Mouse (Mus musculus) megakaryocyte, embryonic 14.5 days (primary cell): ENCODE measurements at regions not wholly inside any gene's neighbourhood (a gene's known extent, or its start where the extent isn't known, plus 50 kb on each side); places are given as distances from the start of the nearest gene placed in this dataset.

Experiments
- H3K27me3 ChIP-seq: replicated peaks from 2 replicates; pipeline ENCODE3; 2012; ENCODE audit warnings: inconsistent platforms
- H3K36me3 ChIP-seq: replicated peaks from 2 replicates; pipeline ENCODE3; 2012; ENCODE audit warnings: low read length, inconsistent platforms, mixed read lengths
- H3K4me1 ChIP-seq: 2 replicates; pipeline ENCODE4 v1.6.1; 2012; ENCODE audit warnings: inconsistent platforms
- H3K4me3 ChIP-seq: replicated peaks from 2 replicates; pipeline ENCODE3; 2012; ENCODE audit warnings: moderate library complexity, mild to moderate bottlenecking, inconsistent platforms
- H3K9me3 ChIP-seq: 2 replicates; pipeline ENCODE4 v1.6.1; 2012; ENCODE audit warnings: inconsistent platforms
- FLI1 ChIP-seq: IDR thresholded peaks from 2 replicates; pipeline ENCODE4 v1.6.1; 2012; ENCODE audit warnings: low read length, inconsistent platforms, mixed read lengths
- GATA1 ChIP-seq: IDR thresholded peaks from 3 replicates; pipeline ENCODE4 v1.6.1; 2012; ENCODE audit warnings: mixed read lengths, low read length, inconsistent platforms, borderline replicate concordance

GRCm38 (mm10) chr10:83819266-83819949 is 96.7 kb downstream of the 1500009L16Rik start:
- peaks cover 6% of the 10 kb centered on the region; the same call in 1 of the 2 replicates for H3K9me3 ChIP-seq
- peaks cover 36% of the 10 kb centered on the region for H3K27me3 ChIP-seq
- H3K4me1 ChIP-seq, result peaks cover 3% of the 10 kb centered on the region; the same call in 1 of the 2 replicates
- no peaks in the 10 kb centered on the region for H3K36me3 ChIP-seq
- TF ChIP-seq FLI1 (no peak), GATA1 (no peak)
- H3K4me3 ChIP-seq, result no peak overlapping the region

GRCm38 (mm10) chr10:83819950-83820275 is 97.2 kb downstream of the 1500009L16Rik start:
- Histone ChIP-seq H3K4me3 (no peak overlapping the region), H3K27me3 (peaks cover 36% of the 10 kb centered on the region), H3K36me3 (no peaks in the 10 kb centered on the region), H3K9me3 (peaks cover 6% of the 10 kb centered on the region; the same call in 1 of the 2 replicates), H3K4me1 (peaks cover 3% of the 10 kb centered on the region; the same call in 1 of the 2 replicates)
- TF ChIP-seq GATA1 (no peak), FLI1 (no peak)

GRCm38 (mm10) chr10:83821089-83821488 is 98.4 kb downstream of the 1500009L16Rik start:
- TF ChIP-seq GATA1, result no peak
- TF ChIP-seq FLI1, result no peak
- Histone ChIP-seq H3K27me3 (peaks cover 35% of the 10 kb centered on the region), H3K4me1 (peaks cover 3% of the 10 kb centered on the region; the same call in 1 of the 2 replicates), H3K9me3 (peaks cover 5% of the 10 kb centered on the region; the same call in 1 of the 2 replicates), H3K4me3 (no peak overlapping the region), H3K36me3 (no peaks in the 10 kb centered on the region)

GRCm38 (mm10) chr10:83826105-83826504 is 103.4 kb downstream of the 1500009L16Rik start:
- TF ChIP-seq GATA1 (no peak), FLI1 (no peak)
- H3K4me1 ChIP-seq, result no peaks in the 10 kb centered on the region
- H3K27me3 ChIP-seq, result peaks cover 6% of the 10 kb centered on the region
- H3K9me3 ChIP-seq, result 0 out of 2 replicates have a peak, but pooled peaks cover 4% of the 10 kb centered on the region
- no peaks in the 10 kb centered on the region for H3K36me3 ChIP-seq
- no peak overlapping the region for H3K4me3 ChIP-seq

- no peak for TF ChIP-seq GATA1
- TF ChIP-seq FLI1, result no peak
- no peaks in the 10 kb centered on the region for H3K36me3 ChIP-seq
- no peaks in the 10 kb centered on the region for H3K9me3 ChIP-seq
- no peaks in the 10 kb centered on the region for H3K4me1 ChIP-seq
- no peaks in the 10 kb centered on the region for H3K27me3 ChIP-seq
- H3K4me3 ChIP-seq, result no peak overlapping the region
Observed at GRCm38 (mm10) chr10:83836351-83836750, 113.7 kb downstream of the 1500009L16Rik start.

GRCm38 (mm10) chr10:83840226-83840625 is 117.6 kb downstream of the 1500009L16Rik start:
- Histone ChIP-seq H3K36me3 (no peaks in the 10 kb centered on the region), H3K27me3 (no peaks in the 10 kb centered on the region), H3K4me3 (no peak overlapping the region), H3K9me3 (peaks cover 10% of the 10 kb centered on the region), H3K4me1 (no peaks in the 10 kb centered on the region)
- TF ChIP-seq FLI1, result no peak
- TF ChIP-seq GATA1, result no peak

GRCm38 (mm10) chr10:83850881-83851280 is 128.2 kb downstream of the 1500009L16Rik start:
- TF ChIP-seq FLI1 (no peak), GATA1 (no peak)
- no peak overlapping the region for H3K4me3 ChIP-seq
- H3K36me3 ChIP-seq, result no peaks in the 10 kb centered on the region
- H3K4me1 ChIP-seq, result no peaks in the 10 kb centered on the region
- H3K27me3 ChIP-seq, result peaks cover 11% of the 10 kb centered on the region
- H3K9me3 ChIP-seq, result peaks cover 3% of the 10 kb centered on the region; the same call in 1 of the 2 replicates

GRCm38 (mm10) chr10:83852194-83852593 is 129.5 kb downstream of the 1500009L16Rik start:
- Histone ChIP-seq H3K4me1 (no peaks in the 10 kb centered on the region), H3K27me3 (peaks cover 8% of the 10 kb centered on the region), H3K4me3 (no peak overlapping the region), H3K36me3 (no peaks in the 10 kb centered on the region), H3K9me3 (peaks cover 12% of the 10 kb centered on the region)
- TF ChIP-seq FLI1, result no peak

- no peak overlapping the region for H3K4me3 ChIP-seq
- H3K4me1 ChIP-seq, result no peaks in the 10 kb centered on the region; the same call in 1 of the 2 replicates
- TF ChIP-seq GATA1 (no peak), FLI1 (no peak)
- peaks cover 17% of the 10 kb centered on the region for H3K9me3 ChIP-seq
- no peaks in the 10 kb centered on the region for H3K36me3 ChIP-seq
- peaks cover 8% of the 10 kb centered on the region for H3K27me3 ChIP-seq
Observed at GRCm38 (mm10) chr10:83852806-83853205, 130.1 kb downstream of the 1500009L16Rik start.

- Histone ChIP-seq H3K4me1 (no peaks in the 10 kb centered on the region; the same call in 1 of the 2 replicates), H3K9me3 (peaks cover 29% of the 10 kb centered on the region), H3K36me3 (no peaks in the 10 kb centered on the region), H3K4me3 (no peak overlapping the region), H3K27me3 (peaks cover 11% of the 10 kb centered on the region)
- no peak for TF ChIP-seq GATA1
- no peak for TF ChIP-seq FLI1
Observed at GRCm38 (mm10) chr10:83857794-83858442, 135.3 kb downstream of the 1500009L16Rik start.
